Mouse (Mus musculus) G1E (cell line): ENCODE data around the gene Btc. TPM values are rescaled to one million over a fixed set of nuclear protein-coding genes. Genes with fewer than 3 reads are reported as not detected.

Source experiments
- ATAC-seq: 2 replicates; pipeline ENCODE4 v1.8.0; 2016; ENCODE audit warnings: mild to moderate bottlenecking; ENCODE audit not compliant: insufficient number of reproducible peaks, poor library complexity, low FRiP score, severe bottlenecking; ENCODE audit errors: extremely low read depth
- DNase-seq: peaks from one replicate; pipeline ENCODE4 v3.0.0; 2012; ENCODE audit warnings: low spot score
- H3K27me3 ChIP-seq: 2 replicates; pipeline ENCODE4 v1.6.1; 2012; ENCODE audit warnings: mild to moderate bottlenecking, low read length, inconsistent platforms; ENCODE audit not compliant: insufficient read depth
- H3K36me3 ChIP-seq: replicated peaks from 2 replicates; pipeline ENCODE3; 2012; ENCODE audit warnings: mild to moderate bottlenecking, inconsistent platforms
- H3K4me1 ChIP-seq: 2 replicates; pipeline ENCODE4 v1.6.1; 2012; ENCODE audit warnings: low read depth, low read length, inconsistent platforms, mixed read lengths; ENCODE audit not compliant: insufficient read depth
- H3K4me3 ChIP-seq: 2 replicates; pipeline ENCODE4 v1.5.1; 2012; ENCODE audit warnings: low read depth, mild to moderate bottlenecking, inconsistent platforms, low read length, moderate library complexity, mixed read lengths
- H3K9me3 ChIP-seq: replicated peaks from 2 replicates; pipeline ENCODE4 v1.6.1; 2012; ENCODE audit warnings: inconsistent platforms
- CTCF ChIP-seq: IDR thresholded peaks from 2 replicates; pipeline ENCODE4 v1.5.1; 2012; ENCODE audit warnings: low read depth, low read length, inconsistent platforms, mixed read lengths
- GATA1 ChIP-seq: IDR thresholded peaks from 2 replicates; pipeline ENCODE4 v1.6.1; 2012; ENCODE audit warnings: borderline replicate concordance, low read length, inconsistent platforms, mixed read lengths
- GATA2 ChIP-seq: IDR thresholded peaks from 2 replicates; pipeline ENCODE4 v1.6.1; 2012; ENCODE audit warnings: low read depth, low read length, inconsistent platforms, borderline replicate concordance
- POLR2AphosphoS5 ChIP-seq: IDR thresholded peaks from 2 replicates; pipeline ENCODE4 v1.6.1; 2012; ENCODE audit warnings: low read depth, low read length, inconsistent platforms; ENCODE audit not compliant: insufficient replicate concordance
- TAL1 ChIP-seq: conservative IDR thresholded peaks from 2 replicates; pipeline ENCODE4 v1.6.1; 2012; ENCODE audit warnings: low read depth, low read length, inconsistent platforms, mixed read lengths
- polyA plus RNA-seq: library from polyadenylated mRNA; stranded (reverse); fragments of >175 nt; gene quantifications from 2 replicates; pipeline ENCODE4 v1.2.3, GENCODE M21; 2012
- total RNA-seq, 2 experiments: library from RNA; stranded (forward) in 1 of 2; stranded (reverse) in 1 of 2; fragments of 200-1000 nt in 1 of 2; fragments of >200 nt in 1 of 2; fragmentation: Nextera tagmentation in 1 of 2; gene quantifications; 2 replicates each; pipeline ENCODE4 v1.2.3; 2014 to 2017

Gene Btc
- total and polyA plus RNA-seq, 3 experiments: 0.11 TPM; not detected in 2

DNA sequence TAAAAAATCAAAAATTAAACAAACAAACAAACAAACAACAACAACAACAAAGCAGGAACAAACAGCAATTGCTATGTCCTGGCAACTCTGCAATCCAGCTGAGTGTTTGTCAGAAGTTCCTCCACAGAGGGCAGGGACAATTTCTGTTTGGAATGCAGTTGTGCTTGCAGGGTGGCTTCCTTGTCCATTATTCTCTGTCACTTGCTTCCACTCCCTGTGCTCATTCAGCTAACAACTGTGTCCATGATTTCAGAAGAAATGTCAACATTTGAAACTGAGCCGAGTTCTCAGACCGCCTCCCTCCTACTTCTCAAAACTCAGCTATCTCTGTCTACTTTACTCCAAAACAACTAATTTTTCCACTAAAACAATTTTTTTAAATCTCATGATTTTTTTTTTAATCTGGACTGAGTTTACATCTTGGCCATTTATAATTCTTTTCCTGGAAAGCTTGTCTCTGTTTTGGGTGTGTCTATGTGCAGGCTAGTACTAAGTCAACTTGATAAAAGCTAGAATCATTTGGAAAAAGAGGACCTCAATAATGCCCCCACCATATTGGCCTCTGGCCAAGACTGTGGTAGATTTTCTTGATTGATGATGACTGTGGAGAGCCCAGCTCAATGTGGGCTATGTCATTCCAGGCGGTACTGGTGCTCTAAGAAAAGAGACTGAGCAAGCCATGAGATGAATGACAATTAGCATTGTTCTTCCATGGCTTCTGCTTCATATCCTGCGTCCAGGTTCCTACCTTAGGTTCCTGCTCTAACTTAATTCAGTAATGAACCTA lies 70.5 kb downstream of the Btc start:
- H3K36me3 ChIP-seq: no peaks in the 10 kb centered on the region
- no peak for ATAC-seq
- no peak for DNase-seq
- no peaks in the 10 kb centered on the region for H3K9me3 ChIP-seq
- no peaks in the 10 kb centered on the region for H3K4me1 ChIP-seq
- TF ChIP-seq CTCF (no peak), TAL1 (no peak), GATA2 (no peak), GATA1 (no peak)
- H3K4me3 ChIP-seq: no peak overlapping the region
- H3K27me3 ChIP-seq: no peaks in the 10 kb centered on the region

- ATAC-seq: no peak
These were observed 81.0 kb downstream of the Btc start for GRCm38 (mm10) chr5:91321840-91322239.

DNA sequence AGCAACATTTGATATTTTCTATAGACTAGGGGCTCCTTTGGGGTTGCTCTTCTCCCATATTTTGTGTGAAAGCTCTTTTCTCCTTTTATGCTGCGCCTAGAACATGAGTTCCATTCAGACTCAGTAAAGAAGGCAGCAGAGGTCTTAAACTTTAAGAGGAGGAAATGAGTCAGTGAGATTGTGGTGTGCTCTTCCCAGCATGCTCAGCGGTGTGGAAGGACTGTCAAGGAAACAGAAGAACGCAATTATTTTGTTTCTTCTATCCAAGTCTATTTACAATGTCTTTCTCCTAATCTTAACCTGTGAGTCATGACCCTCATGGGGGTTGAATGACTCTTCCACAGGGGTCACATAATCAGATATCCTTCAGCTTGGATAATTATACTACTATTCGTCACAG lies 82.4 kb downstream of the Btc start:
- no peaks in the 10 kb centered on the region for H3K36me3 ChIP-seq
- no peak overlapping the region for H3K4me3 ChIP-seq
- TF ChIP-seq GATA2 (no peak), POLR2AphosphoS5 (no peak), GATA1 (no peak), TAL1 (no peak), CTCF (no peak)
- no peaks in the 10 kb centered on the region for H3K9me3 ChIP-seq
- H3K27me3 ChIP-seq: no peaks in the 10 kb centered on the region
- H3K4me1 ChIP-seq: no peaks in the 10 kb centered on the region
- DNase-seq (no peak), ATAC-seq (no peak)

More at GRCm38 (mm10) chr5:91321840-91322239, 81.0 kb downstream of the Btc start:
- no peak for DNase-seq
- Histone ChIP-seq H3K36me3 (no peaks in the 10 kb centered on the region), H3K4me1 (no peaks in the 10 kb centered on the region), H3K9me3 (no peaks in the 10 kb centered on the region), H3K4me3 (no peak overlapping the region), H3K27me3 (no peaks in the 10 kb centered on the region)
- no peak for TF ChIP-seq GATA2
- TF ChIP-seq POLR2AphosphoS5: no peak

DNA sequence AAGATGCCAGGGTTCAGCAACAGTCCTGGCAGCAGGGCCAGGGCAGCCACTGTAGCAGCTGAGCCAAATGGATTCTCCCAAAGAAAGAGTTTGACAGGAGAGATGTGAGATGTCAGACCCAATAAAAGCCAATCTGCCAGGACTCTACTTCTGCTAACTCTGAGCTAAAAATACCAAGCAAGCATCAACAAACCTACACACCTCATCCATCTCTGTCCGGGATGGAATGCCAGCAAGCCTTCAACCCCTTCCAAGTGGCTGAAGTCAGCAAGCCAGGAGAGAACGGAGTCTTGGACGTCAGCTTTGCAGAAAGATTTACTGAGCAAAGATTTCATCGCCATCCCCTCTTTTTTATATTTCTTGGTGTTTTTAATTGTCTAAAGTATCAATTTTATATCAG lies 88.8 kb downstream of the Btc start:
- no peak for TF ChIP-seq POLR2AphosphoS5
- TF ChIP-seq TAL1: no peak
- TF ChIP-seq GATA2: no peak
- no peak for TF ChIP-seq CTCF
- no peak for TF ChIP-seq GATA1
- H3K4me3 ChIP-seq: no peak overlapping the region
- ATAC-seq: no peak
- no peaks in the 10 kb centered on the region for H3K27me3 ChIP-seq
- H3K4me1 ChIP-seq: no peaks in the 10 kb centered on the region
- H3K36me3 ChIP-seq: no peaks in the 10 kb centered on the region
- DNase-seq: no peak
- no peaks in the 10 kb centered on the region for H3K9me3 ChIP-seq

DNA sequence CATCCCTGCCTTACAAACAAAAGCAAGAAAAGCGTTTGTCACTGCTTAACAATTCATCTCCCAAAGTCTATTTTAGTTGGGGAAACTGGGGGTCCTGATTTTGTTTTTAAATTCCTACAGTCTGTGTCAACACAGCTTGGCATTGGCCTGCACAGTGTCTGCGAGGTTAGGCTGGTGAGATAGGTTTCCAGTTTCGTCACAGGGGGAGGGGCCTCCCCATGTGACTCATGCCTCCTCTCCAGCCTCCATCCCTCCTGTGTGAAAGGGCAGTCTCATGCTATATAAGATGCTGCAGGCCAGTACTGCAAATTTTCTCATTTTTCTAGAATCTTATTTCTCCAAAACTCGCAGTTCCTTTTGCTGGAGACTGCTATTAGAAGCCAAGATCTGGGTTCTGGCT lies 91.0 kb downstream of the Btc start:
- no peaks in the 10 kb centered on the region for H3K4me1 ChIP-seq
- ATAC-seq (no peak), DNase-seq (no peak)
- no peak overlapping the region for H3K4me3 ChIP-seq
- H3K36me3 ChIP-seq: no peaks in the 10 kb centered on the region
- no peaks in the 10 kb centered on the region for H3K9me3 ChIP-seq
- no peak for TF ChIP-seq POLR2AphosphoS5
- TF ChIP-seq GATA2: no peak
- TF ChIP-seq GATA1: no peak
- H3K27me3 ChIP-seq: no peaks in the 10 kb centered on the region

DNA sequence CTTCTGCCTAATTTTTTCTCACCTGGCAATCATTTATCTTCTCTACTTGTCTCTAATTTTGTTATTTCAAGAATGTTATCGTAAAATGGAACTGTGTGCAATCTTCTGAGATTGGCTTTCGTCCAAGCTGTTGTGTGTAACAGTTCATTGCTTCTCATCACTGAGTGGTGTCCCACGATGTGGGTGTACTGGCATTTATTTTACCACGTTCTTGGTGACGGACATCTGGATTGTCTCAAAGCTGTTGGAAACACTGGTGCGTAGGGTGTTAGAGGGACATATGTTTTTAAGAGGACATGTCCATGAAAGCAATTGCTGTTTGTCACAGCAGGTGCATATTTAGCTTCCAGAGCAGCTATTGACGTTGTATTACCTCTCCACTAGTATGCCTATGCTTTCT lies 94.2 kb downstream of the Btc start:
- H3K36me3 ChIP-seq: no peaks in the 10 kb centered on the region
- ATAC-seq: no peak
- no peak overlapping the region for H3K4me3 ChIP-seq
- H3K4me1 ChIP-seq: no peaks in the 10 kb centered on the region
- H3K27me3 ChIP-seq: no peaks in the 10 kb centered on the region
- no peaks in the 10 kb centered on the region for H3K9me3 ChIP-seq
- TF ChIP-seq CTCF: no peak
- no peak for TF ChIP-seq POLR2AphosphoS5
- TF ChIP-seq GATA2: no peak
- TF ChIP-seq TAL1: no peak
- TF ChIP-seq GATA1: no peak
- no peak for DNase-seq

DNA sequence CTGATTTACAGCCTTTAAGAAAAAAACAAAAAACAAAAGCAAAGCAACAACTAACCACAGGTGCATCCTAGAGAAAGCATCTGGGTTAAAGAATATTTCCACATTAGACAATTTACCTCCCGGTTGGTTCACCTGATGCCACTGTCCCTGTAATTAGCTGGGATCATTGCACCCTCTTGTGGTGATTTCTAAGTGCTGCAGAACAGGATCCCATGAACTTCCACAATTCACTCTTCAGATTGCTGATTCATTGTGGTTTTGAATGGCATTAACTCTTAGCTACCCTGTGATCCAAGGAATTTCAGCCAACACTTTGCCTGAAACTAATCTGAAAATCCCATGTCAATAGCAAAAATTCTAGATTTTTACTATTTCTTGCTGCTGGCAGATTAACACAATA lies 94.9 kb downstream of the Btc start:
- H3K27me3 ChIP-seq: no peaks in the 10 kb centered on the region
- peak; percentile 15; the same call in 1 of the 2 replicates for ATAC-seq

More for the DNA sequence above, 94.9 kb downstream of the Btc start:
- peak; percentile 11 for DNase-seq
- Histone ChIP-seq H3K36me3 (no peaks in the 10 kb centered on the region), H3K4me1 (no peaks in the 10 kb centered on the region), H3K4me3 (no peak overlapping the region), H3K9me3 (no peaks in the 10 kb centered on the region)
- TF ChIP-seq CTCF (no peak), GATA1 (no peak), TAL1 (no peak), POLR2AphosphoS5 (no peak), GATA2 (no peak)

Other genes starting within 250 kb of the Btc start
- gene Parm1, start 114.6 kb upstream of the Btc start, total RNA-seq (2014; fragmentation: Nextera tagmentation): 3.5 and 4.4 TPM in 2 replicates
- 4.9 and 6.2 TPM in 2 replicates for gene Parm1, start 114.6 kb upstream of the Btc start, total RNA-seq (2017)
- 0.68 and 0.69 TPM in 2 replicates for gene Parm1, start 114.6 kb upstream of the Btc start, polyA plus RNA-seq